Mouse (Mus musculus) spleen, adult 12 weeks (tissue): ENCODE measurements around the gene Lrrc23.

Experiments used
- DNase-seq: peaks from one replicate; pipeline ENCODE4 v3.0.0; 2022; ENCODE audit warnings: low spot score

Gene Lrrc23

DNA sequence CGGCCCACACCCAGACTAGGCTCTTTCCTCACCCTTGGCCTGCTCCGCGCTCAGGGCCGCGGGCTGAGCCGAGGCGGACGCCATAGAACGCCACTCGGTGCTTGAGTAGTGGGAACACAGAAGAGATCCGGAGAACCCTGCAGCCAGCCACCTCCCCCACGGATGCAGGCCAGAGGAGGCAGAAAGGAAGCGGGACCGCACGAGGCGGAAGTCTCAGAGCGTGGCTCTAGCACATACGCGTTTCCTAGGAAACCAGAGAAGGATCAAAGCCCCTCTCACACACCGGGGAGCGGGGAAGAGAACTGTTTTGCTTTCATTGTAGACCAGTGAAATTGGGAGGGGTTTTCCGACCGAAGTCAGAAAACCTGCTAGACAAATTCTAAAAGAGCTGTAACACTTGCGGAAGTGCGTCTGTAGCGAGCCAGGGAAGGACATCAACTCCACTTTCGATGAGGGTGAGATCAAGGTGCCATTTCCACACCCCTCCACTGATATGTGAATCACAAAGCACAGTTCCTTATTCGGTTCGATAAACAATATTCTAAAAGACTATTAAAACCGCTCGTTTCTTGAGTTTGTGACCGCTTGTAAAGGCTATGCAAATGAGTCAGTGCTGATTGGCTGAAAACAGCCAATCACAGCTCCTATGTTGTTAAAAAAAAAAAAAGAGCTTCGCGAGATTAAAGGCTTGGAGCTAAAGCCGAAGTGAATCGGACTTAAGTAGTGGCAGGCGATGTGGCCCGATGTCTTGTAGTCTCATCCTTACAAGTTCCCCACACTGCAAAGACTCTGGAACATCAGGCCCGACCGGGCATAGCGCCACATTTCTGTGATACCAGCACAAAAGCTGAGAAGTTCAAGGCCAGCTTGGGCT lies 38.4 kb downstream of the Lrrc23 start, which contains the start of gene Grcc10:
Grcc10 (minus strand) TSS at position 487 of the 874 bp plus-strand sequence.
- DNase-seq, result peak; percentile 80

DNA sequence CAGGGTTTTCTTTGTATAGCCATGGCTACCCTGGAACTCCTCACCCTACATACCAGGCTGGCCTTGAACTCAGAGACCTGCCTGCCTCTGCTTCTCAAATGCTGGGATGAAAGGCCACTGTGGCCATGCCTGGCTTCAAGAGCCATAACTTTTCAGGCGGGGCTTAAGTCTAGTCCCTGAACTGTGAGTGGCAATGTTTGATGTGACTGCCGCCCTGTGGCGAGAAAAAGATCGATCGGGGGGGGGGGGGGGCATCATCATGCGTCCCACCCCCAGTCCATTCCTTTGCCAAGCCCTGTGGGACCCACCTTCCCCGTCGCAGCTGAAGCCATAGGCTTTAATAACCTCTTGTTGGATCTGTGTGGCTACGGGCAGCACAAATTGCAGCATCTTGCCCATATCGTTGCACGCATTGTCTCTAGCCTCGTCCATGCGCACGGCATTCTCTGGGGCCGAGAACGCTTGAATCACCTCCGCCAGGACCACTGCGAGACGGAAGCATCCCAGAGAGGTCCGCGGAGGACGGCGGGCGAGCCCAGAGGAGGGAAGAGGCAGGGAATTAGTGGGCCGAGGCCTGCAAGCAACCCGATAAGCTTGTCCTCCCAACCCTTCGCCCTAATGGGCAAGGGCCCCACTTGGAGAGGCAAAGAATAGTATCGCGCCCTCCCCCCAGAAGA lies 39.2 kb downstream of the Lrrc23 start:
- no peak for DNase-seq

DNA sequence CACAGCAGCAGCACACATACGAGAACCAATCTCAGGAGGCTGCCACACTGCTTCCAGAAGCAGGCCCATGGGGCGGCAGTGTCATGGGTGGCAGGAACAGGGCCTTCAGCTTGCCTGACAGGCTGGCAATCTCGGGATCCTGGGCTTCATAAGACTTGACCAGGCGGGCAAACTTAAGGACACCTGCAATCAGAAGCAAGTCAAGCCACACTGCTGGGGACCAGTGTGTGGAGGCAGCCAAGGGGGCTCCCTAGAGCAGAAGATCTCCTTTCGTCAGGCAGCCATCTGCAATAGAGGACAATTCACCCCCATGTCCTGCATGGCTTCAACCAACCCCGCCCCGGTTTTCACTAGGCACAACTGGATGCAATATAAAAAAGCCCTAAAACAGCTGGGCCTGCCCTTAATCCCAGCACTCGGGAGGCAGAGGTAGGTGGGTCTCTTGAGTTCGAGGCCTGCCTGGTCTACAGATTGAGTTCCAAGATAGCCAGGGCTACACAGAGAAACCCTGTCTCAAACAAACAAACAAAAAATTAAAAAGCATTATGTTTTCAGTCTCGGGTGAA lies 40.2 kb downstream of the Lrrc23 start:
- DNase-seq, result no peak

DNA sequence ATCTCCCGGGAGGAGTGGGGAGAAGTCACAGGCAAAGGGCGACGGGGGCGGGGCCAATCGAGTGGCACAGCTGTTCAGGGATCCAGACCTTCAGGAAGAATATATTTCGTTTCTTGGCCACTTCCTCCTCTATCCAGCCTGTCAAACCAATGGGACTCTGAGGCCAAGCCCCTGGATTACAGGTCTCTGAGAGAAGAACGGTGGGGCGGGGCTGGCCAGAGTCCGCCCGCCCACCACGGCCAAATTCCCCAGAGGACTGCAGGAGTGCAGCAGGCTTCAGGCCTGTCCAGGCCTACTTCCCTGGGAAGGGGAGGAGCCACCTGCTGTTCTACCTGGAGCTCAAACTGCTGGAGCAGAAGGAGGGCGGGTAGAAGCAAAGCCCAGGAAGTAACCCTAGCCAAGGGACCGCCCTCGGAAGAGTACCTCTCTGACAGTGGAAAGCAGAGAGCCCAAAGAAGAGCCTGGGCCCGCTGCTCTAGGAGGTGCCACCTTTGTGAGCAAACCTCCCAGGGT lies 41.0 kb downstream of the Lrrc23 start, which contains the start of gene Ptpn6:
Ptpn6 (minus strand) TSS at position 204 of the 513 bp plus-strand sequence.
- DNase-seq, result no peak

DNA sequence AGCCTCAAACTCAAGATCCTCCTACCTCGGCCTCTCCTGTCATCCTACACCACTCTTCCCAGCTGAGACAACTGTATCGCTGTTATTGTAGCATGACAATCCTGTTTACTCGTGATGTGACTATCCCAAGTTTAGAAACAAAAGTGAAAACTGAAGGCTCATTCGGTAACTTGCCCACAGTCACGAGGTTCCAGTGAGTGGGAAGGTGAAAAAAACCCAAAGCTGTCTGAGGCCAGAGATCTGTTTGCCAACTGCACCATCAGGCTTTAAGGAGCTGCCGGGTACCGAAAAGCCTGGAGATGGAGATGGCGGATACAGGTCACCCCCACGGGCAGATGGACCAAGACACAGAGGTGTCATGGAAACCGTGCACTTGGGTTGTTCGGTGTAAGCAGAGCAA lies 42.5 kb downstream of the Lrrc23 start:
- no peak for DNase-seq

DNA sequence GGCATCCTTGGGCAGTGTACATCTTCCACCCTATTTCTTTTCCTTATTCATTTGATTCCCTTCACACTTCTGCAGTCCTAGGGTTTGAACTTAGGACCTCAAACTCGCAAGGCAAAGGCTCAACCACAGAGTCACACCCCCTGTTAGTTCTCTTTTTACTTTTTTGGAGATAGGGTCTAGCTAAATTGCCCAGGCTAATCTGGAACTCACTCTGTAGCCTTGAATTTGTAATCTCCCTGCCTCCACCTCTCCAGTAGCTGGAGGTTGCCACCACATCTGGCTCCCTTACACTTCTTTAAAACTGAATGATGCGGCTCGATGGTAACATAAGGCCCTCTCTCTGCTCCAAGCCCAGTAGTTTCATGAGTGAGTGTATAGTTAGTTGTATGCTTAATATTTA lies 45.1 kb downstream of the Lrrc23 start:
- no peak for DNase-seq

DNA sequence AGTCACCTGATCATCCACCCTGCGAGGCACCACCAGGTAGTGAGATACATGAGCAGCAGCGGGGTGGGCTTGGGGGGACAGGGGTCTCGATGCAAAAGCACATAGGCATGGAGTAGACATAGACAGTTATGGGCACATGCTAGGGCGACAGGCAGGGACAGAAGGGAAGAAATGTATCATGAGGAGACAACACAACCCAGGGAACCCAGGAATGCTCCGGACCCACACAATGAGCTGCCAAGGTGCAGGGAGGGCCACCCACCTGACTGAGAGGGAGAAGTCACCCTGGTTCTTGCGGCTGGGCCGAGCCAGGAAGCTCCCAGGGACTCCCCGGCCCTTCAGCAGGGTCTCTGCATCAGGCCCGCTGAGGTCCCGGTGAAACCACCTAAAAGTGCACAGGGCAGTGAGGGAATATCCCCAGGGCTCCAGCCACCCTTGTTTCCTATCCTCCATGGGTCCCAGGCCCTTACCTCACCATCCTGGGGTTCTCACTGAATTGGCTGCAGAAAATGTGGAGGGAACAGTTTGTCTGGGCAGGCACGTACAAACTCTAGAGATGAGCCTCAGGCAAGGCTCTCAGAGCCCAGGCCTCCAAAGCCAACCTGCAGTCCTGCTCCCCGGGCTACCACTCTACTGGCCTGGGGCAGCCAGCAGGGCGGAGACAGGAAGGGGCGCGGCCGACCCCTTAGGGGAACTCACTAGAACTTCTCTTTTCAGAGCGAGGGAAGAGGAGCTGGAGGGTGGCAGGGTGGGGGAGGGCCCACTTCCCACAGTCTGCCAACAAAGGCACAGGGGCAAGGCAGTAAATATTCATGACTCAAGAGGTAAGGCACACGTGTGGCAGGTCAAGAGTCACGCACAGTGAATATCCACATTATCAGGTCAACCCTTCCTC lies 46.8 kb downstream of the Lrrc23 start:
- DNase-seq, result no peak

DNA sequence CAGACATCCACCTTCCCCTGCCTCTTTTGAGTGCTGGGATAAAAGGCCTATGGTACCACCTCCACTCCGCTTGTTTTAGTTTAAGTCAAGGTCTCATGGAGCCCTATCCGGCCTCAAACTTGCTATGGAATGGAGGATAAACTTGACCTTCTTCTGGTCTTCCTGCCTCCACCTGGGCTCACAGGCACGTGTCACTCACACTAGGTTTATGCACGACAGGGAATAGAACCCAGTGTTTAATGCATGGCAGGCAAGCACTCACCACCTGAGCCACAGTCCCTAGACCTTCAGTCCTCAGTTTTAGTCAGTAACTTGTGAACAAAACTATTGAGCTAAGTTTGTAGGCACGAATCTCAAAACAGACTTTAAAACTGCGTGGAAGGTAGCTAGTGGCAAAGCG lies 48.5 kb downstream of the Lrrc23 start:
- no peak for DNase-seq

DNA sequence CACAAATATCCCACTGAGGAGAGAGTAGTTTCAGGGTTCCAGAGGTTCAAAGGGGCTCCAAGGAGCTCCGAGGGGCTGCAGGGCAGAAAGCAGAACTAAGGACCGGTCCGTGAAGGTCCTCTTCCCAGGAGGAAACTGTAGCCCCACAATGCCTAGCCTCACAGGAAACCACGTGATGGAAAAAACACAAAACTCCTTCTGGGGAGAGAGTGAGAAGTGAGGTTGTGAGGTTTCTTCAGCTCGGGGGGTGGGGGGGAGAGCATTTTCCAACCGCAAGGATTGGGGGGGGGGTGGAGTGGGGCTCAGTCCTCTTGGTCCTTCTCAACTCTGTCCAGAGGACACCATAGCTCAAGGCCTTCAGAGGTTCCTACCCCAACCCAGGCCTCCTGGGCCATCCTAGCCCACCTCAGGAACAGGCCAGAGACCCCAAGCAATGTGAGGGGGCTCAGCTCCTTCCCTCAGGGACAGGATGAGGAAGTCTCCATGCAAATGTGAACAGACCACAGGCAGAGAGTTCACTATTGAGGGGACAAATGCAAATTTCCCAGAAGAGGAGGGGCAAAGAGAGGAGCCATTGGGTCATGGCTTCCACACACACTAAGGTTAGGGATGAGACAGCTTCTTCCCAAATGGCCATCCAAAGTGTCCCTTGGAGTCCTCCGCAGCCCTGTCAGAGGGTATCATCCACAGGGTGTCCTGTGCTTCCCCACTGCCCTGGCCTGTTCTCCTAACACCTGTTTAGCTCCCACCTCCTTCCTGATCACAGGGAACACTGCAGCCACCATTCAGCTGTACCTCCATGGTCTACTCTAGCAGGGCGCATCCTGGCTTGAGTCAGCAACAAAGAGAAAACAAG lies 49.4 kb downstream of the Lrrc23 start:
- no peak for DNase-seq

DNA sequence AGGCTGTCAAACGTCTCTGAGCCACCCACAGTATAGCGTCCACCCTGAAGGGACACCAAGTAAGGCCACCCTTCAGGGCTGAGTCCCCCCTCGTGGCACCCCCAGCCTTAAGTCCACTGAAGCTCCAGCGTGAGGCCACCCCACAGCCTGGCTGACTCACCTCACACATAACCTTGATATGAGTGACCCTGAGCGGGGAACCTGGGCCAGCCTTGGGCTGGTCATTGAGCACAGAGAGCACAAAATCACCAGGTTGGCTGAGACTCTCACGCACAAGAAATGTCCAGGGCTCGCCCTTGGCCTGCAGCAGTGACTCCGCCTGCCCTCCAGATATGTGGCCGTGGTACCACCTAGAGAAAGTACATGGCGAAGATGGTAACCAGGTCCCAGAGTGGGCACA lies 50.9 kb downstream of the Lrrc23 start:
- DNase-seq, result no peak

DNA sequence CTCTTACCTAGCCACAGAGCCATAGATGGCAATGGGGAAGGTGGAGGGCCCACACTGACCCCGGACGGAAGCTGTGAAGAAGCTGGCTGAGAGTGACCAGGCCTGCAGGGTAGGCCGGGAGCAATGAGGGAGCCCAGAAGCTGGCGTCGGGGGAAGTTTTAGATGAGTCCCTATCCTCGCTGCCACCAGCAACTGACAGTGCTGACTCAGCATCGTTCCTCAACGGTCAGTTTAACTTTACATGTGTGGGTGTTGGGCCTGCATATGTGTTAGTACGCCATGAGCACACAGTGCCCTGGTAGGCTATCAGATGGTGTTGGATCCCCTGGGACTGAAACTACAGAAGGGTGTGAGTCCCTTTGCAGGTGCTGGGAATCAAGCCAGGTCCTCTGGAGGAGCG lies 55.1 kb downstream of the Lrrc23 start:
- DNase-seq, result no peak

DNA sequence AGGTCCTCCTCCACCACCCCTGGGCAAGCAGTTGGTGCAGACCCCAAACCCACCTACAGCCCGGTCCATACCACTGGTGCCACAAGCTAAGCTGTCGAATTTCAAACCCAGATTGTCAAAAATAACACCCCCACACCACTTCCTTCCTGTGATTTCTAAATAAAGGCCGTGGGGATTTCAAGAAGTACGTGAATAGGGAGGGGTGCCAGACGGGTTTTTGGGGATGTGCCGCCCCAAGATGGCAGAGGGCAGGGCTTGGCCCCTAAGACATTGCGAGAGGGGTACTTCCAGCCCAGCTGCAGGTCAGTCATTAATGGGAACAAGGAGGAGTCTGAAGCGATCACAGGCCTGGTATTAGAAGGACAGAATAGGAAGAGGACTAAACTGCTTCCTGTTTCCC lies 56.0 kb downstream of the Lrrc23 start:
- DNase-seq, result no peak

DNA sequence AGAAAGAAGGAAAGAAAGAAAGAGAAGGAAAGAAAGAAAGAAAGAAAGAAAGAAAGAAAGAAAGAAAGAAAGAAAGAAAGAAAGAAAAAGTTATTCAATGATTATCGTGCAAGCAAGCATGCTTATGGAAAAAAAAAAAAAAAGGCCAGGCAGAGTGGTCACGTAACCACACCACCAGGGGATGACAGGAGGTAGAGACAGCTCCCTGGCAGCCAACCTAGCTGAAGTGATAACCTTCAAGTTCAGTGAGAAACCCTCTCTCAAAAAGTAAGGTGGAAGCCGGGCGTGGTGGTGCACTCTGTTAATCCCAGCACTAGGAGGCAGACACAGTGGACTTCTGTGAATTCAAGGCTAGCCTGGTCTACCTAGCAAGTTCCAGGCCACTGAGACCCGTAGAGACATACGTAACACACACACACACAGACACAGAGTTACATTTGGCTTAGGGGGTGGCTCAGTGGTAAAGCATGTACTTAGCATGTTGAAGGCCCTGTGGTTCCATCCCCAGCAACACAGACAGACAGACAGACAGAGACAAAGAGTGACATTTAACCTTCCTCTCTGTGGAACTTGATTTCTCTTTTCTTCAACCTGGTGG lies 56.6 kb downstream of the Lrrc23 start:
- DNase-seq, result no peak

DNA sequence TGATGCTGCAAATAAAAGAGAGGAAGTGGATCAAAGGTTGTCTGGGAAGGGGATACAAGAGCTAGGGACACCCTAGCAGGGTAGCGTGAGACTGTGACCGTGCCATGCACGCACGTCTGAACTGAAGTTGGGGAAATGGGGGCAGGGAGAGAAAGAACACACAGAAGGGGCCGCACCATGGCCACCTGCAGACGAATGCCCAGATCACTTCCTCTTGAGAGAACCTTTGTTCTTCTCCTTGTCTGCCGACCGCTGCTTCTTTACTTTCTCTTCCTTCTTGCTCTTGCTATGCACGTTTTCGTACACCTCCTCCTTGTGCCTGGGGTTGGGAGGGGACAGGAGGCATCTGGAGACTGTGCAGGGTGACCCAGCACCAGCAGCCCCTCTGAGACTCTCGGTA lies 58.6 kb downstream of the Lrrc23 start:
- no peak for DNase-seq
